Comparison of ENCODE assay signal across 10 mouse cellular contexts in genomic region chr5:125520930-125521590, GRCm38 (mm10). TPM values are rescaled to one million over a fixed set of nuclear protein-coding genes. Genes with fewer than 3 reads are reported as not detected.
A peak's percentile ranks its signal among the peaks of the same experiment; 100 is the strongest.
DNase-seq lines count a peak whose midpoint lies in the region; ATAC-seq lines count a peak whose summit lies in the region.
"Had no signal": no experiment of that assay in that cellular context is flagged by ENCODE, and none has a peak within 500 bp of the region (broad histone marks: within the 10 kb centered on the region; RNA-seq: fewer than 3 reads in every experiment).

No protein-coding gene starts in this region.

- no peaks in the 10 kb centered on the region; the same call in 1 of the 2 replicates for H3K4me1 ChIP-seq in kidney, embryonic 16.5 days (ENCODE audit: insufficient read depth, low read length)
- H3K4me1 ChIP-seq: midbrain, embryonic 12.5 days had no signal

- no peak overlapping the region for H3K4me3 ChIP-seq in kidney, embryonic 16.5 days (ENCODE audit: low read length)
- H3K4me3 ChIP-seq: midbrain, embryonic 12.5 days had no signal

- H3K9me3 ChIP-seq in kidney, embryonic 16.5 days (ENCODE audit: low read length) = peaks cover 2% of the 10 kb centered on the region; the same call in 1 of the 2 replicates
- H3K9me3 ChIP-seq: midbrain, embryonic 12.5 days had no signal

- H3K9ac ChIP-seq in kidney, embryonic 16.5 days (replicated peaks; ENCODE audit: low read length) = no peak overlapping the region
- H3K9ac ChIP-seq: midbrain, embryonic 12.5 days had no signal

- H3K36me3 ChIP-seq in kidney, embryonic 16.5 days (ENCODE audit: insufficient read depth, low read length) = peaks cover 8% of the 10 kb centered on the region

- 0 out of 2 replicates have a peak overlapping the region, but pooled peaks have one; percentile 3 for H3K4me2 ChIP-seq in kidney, embryonic 16.5 days (replicated peaks; ENCODE audit: low read depth, low read length)
- H3K4me2 ChIP-seq: midbrain, embryonic 12.5 days had no signal

- 18% methylated on average over 15 of the region's 15 CpGs for WGBS in kidney, embryonic 16.5 days

- intact Hi-C loops in left cerebral cortex, postnatal 36 days (cut with DNase I) = no loop called here

- no peak overlapping the region for H3K27ac ChIP-seq in kidney, embryonic 16.5 days (ENCODE audit: low read length)
- H3K27ac ChIP-seq: midbrain, embryonic 12.5 days had no signal

- DNase-seq in adrenal gland, adult (ENCODE audit: inconsistent age in 2 of 2, low spot score in 1 of 2) = peak; percentile 27 to 72
- DNase-seq in adrenal gland, adult 18-20 months (ENCODE audit: low spot score in 2 of 2) = no peak
- peak; percentile 39 to 45 for DNase-seq in left cerebral cortex, postnatal 36 days (ENCODE audit: low spot score in 2 of 2)
- DNase-seq in left cerebral cortex, adult 18-20 months (ENCODE audit: low spot score in 2 of 2) = no peak
- DNase-seq in adipocyte (ENCODE audit: low spot score) = no peak
- DNase-seq in layer of hippocampus, postnatal 10 days (ENCODE audit: low spot score in 2 of 2) = no peak

- no peaks in the 10 kb centered on the region for H3K27me3 ChIP-seq in kidney, embryonic 16.5 days (ENCODE audit: insufficient read depth, low read length)
- H3K27me3 ChIP-seq: midbrain, embryonic 12.5 days had no signal

- no peak for ATAC-seq in kidney, embryonic 16.5 days (ENCODE audit: low FRiP score, low TSS enrichment)
- ATAC-seq in megakaryocyte progenitor cell, adult 5-6 weeks (replicated peaks; ENCODE audit: poor library complexity) = peak; percentile 80

RNA-seq across cellular contexts. Expression of gene Tmem132b, which starts 10.5 kb away (rescaled TPM):
- 1 to 10 TPM; 2.0 to 2.1 TPM for total RNA-seq in adrenal gland, adult 18-20 months (2021)
- 100 to 1,000 TPM; 140 to 144 TPM for total RNA-seq in left cerebral cortex, postnatal 36 days (2021)
- total RNA-seq in left cerebral cortex, adult 18-20 months (2021) = 100 to 1,000 TPM; 116 to 123 TPM
- 0.18 and 0.39 TPM in 2 replicates for polyA plus RNA-seq in kidney, embryonic 16.5 days (2015; fragmentation: Nextera tagmentation; extraction: Ambion mirVana)
- not detected in 2 replicates for total RNA-seq in megakaryocyte progenitor cell, adult 5-6 weeks (2015)
- not detected in 2 replicates for total RNA-seq in megakaryocyte progenitor cell, adult 5-6 weeks (2017)
- total RNA-seq in layer of hippocampus, postnatal 10 days (2021) = 10 to 100 TPM; 82.4 to 84.0 TPM
- polyA plus RNA-seq: heart, postnatal 0 days had no signal

RNA-seq across cellular contexts. Expression of gene Aacs, which starts 45.4 kb away (rescaled TPM):
- total RNA-seq in adrenal gland, adult 18-20 months (2021) = 100 to 1,000 TPM in 1 of 2 experiments, 10 to 100 TPM in 1; 90.2 to 165 TPM
- 10 to 100 TPM; 41.0 to 51.2 TPM for total RNA-seq in left cerebral cortex, postnatal 36 days (2021)
- total RNA-seq in left cerebral cortex, adult 18-20 months (2021) = 10 to 100 TPM; 45.7 to 49.5 TPM
- 39.8 and 41.1 TPM in 2 replicates for polyA plus RNA-seq in kidney, embryonic 16.5 days (2015; fragmentation: Nextera tagmentation; extraction: Ambion mirVana)
- total RNA-seq in megakaryocyte progenitor cell, adult 5-6 weeks (2015) = 3.8 and 6.0 TPM in 2 replicates
- total RNA-seq in megakaryocyte progenitor cell, adult 5-6 weeks (2017) = 10.4 and 12.7 TPM in 2 replicates
- total RNA-seq in layer of hippocampus, postnatal 10 days (2021) = 100 to 1,000 TPM in 1 of 2 experiments, 10 to 100 TPM in 1; 94.5 to 106 TPM

Comparison
In these comparisons a context has a peak if more than half of its experiments do, and no peak if none do; other contexts are left out.
1. DNase-seq: peak in adrenal gland, adult (2 of 2) and left cerebral cortex, postnatal 36 days (2 of 2); none in adrenal gland, adult 18-20 months (0 of 2), left cerebral cortex, adult 18-20 months (0 of 2), adipocyte (single experiment) and layer of hippocampus, postnatal 10 days (0 of 2).
2. RNA of gene Tmem132b, which starts 10.5 kb away (total RNA-seq): 140 to 144 TPM in left cerebral cortex, postnatal 36 days, 116 to 123 TPM in left cerebral cortex, adult 18-20 months and 82.4 to 84.0 TPM in layer of hippocampus, postnatal 10 days; 2.0 to 2.1 TPM in adrenal gland, adult 18-20 months and not detected in megakaryocyte progenitor cell, adult 5-6 weeks; every median in the first group is over 10 times any median in the second.